Mouse (Mus musculus): ENCODE results near the gene Gm3642. TPM values are rescaled to one million over a fixed set of nuclear protein-coding genes. Genes with fewer than 3 reads are reported as not detected.

Gene Gm3642
- polyA plus RNA-seq (2012; rRNA removed; ENCODE audit: low replicate concordance): not detected in 2 replicates

DNA sequence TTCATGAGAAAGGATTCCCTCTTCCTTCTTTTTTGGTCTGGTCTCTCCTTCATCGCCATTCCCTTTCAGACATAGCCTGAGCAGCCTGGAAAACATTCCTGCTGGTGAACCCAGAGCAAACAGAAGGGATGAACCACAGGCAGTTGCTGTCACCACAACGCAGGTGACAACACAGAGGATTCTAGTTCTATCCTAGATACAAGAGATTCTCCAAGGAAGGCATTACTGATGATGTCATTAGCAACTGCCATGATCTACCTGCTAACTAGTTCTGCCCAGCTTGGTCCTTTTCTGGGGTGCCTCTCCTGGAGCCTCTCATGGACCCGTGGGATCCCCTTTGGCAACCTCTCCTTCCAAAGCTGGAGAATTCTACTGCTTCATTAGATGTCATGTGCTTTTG is at the start of gene Gm3642:
TSS of gene Gm3642 (minus strand) at position 101 of the 400 bp plus-strand sequence.

DNA sequence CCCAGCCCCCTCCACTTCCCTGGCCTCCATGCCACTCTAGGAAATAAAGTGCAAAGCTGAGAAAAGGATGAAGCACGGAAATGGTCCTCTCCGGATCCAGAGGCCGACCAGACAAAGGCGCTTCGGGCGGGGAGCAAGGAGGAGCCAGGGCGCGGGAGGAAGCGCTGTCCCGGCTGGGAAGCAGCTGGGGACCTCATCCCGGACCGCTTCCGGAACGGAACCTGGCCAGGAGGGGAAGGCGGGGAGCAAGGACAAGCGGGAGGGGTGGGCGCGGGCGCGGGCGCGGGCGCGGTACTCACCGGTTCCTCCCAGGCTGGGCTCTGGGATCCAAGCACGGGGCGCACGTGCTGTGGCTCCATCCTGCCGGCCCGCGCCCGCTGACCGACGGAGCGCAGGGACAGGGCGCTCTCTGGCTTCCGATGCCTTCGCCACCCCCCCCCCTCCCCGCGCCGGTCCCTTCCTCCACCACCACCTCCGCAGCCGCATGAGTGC is 49.5 kb upstream of the Gm3642 start, which contains the start of gene Gm3667:
TSS of gene Gm3667 (minus strand) at position 442 of the 492 bp plus-strand sequence.

Other genes with a start within 250 kb of the Gm3642 start
- not detected in 2 replicates for gene Gm3629, start 249.7 kb downstream of the Gm3642 start, polyA plus RNA-seq (2012; rRNA removed; ENCODE audit: low replicate concordance)
- gene Gm3460, start 217.9 kb downstream of the Gm3642 start, polyA plus RNA-seq (2012; rRNA removed; ENCODE audit: low replicate concordance): not detected in 2 replicates
- not detected in 2 replicates for gene Gm10251, start 156.1 kb downstream of the Gm3642 start, polyA plus RNA-seq (2012; rRNA removed; ENCODE audit: low replicate concordance)
- gene Gm8050, start 120.1 kb downstream of the Gm3642 start, polyA plus RNA-seq (2012; rRNA removed; ENCODE audit: low replicate concordance): not detected in 2 replicates
- 0.30 and 0.69 TPM in 2 replicates for gene Gm3636, start 98.0 kb downstream of the Gm3642 start, polyA plus RNA-seq (2012; rRNA removed; ENCODE audit: low replicate concordance)
- gene Gm8362, start 65.9 kb downstream of the Gm3642 start, polyA plus RNA-seq (2012; rRNA removed; ENCODE audit: low replicate concordance): not detected in 2 replicates
- gene Gm3667, start 49.7 kb upstream of the Gm3642 start, polyA plus RNA-seq (2012; rRNA removed; ENCODE audit: low replicate concordance): 0.37 TPM in 1 of 2 replicates, not detected in the other
- not detected in 2 replicates for gene Gm6356, start 133.5 kb upstream of the Gm3642 start, polyA plus RNA-seq (2012; rRNA removed; ENCODE audit: low replicate concordance)
- gene Gm10406, start 187.1 kb upstream of the Gm3642 start, polyA plus RNA-seq (2012; rRNA removed; ENCODE audit: low replicate concordance): 0.14 TPM in 1 of 2 replicates, not detected in the other
- gene Gm3685, start 204.7 kb upstream of the Gm3642 start, polyA plus RNA-seq (2012; rRNA removed; ENCODE audit: low replicate concordance): not detected in 2 replicates

Measured in mammary gland, adult 2 months (tissue).